Mouse (Mus musculus) ES-E14 (cell line): ENCODE results near the gene Slit2.

Source experiments
- CHD2 ChIP-seq: IDR thresholded peaks from 2 replicates; pipeline ENCODE4 v1.6.1; 2014; ENCODE audit warnings: mild to moderate bottlenecking, low read depth, low read length, inconsistent platforms
- MAFK ChIP-seq: IDR thresholded peaks from 2 replicates; pipeline ENCODE4 v1.6.1; 2014; ENCODE audit warnings: mild to moderate bottlenecking, low read depth, low read length, inconsistent platforms; ENCODE audit not compliant: insufficient read depth
- ZC3H11A ChIP-seq: IDR thresholded peaks from 2 replicates; pipeline ENCODE4 v1.6.1; 2012; ENCODE audit warnings: low read depth, mild to moderate bottlenecking, inconsistent platforms, low read length, borderline replicate concordance
- ZNF384 ChIP-seq: IDR thresholded peaks from 2 replicates; pipeline ENCODE4 v1.6.1; 2012; ENCODE audit warnings: low read depth, low read length, inconsistent platforms

DNA sequence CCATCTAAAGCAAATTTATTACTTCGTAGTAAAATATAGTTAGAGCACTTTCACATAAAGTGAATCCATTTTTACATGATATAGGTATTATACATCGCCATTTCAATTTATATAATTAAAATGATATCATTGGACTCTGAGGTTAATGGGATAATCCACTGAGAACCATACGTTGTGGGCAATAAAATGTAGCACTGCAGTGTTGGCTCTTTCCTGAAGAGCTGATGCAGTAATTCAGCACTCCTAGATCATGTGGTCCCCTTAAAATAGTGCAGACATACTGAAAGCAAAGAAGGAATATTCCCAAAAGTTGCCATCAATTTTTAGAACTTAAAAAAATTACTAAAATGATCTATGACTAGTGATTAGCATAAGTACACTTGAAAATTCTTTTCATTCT lies 177.9 kb downstream of the Slit2 start:
- TF ChIP-seq MAFK (no peak), ZNF384 (no peak), CHD2 (no peak), ZC3H11A (no peak)
